Mouse (Mus musculus) bone marrow, adult 2 months (tissue): ENCODE measurements at regions not wholly inside any gene's neighbourhood (a gene's known extent, or its start where the extent isn't known, plus 50 kb on each side); places are given as distances from the start of the nearest gene placed in this dataset.

Experiments used
- H3K27ac ChIP-seq: fragments of 200-500 bp; 2 replicates; pipeline ENCODE4 v1.5.1; 2012; ENCODE audit warnings: low read depth, mild to moderate bottlenecking, control low read depth, inconsistent platforms, low read length; ENCODE audit not compliant: control insufficient read depth, poor library complexity, insufficient read depth
- H3K4me1 ChIP-seq: fragments of 200-500 bp; 2 replicates; pipeline ENCODE4 v1.6.1; 2011; ENCODE audit warnings: low read length; ENCODE audit not compliant: control insufficient read depth, insufficient read depth
- H3K4me3 ChIP-seq: fragments of 200-500 bp; replicated peaks from 2 replicates; pipeline ENCODE3; 2011; ENCODE audit warnings: mild to moderate bottlenecking, low read depth, low read length, control low read depth; ENCODE audit not compliant: control insufficient read depth
- CTCF ChIP-seq: fragments of 200-500 bp; IDR thresholded peaks from 2 replicates; pipeline ENCODE4 v1.5.1; 2011; ENCODE audit warnings: low read length, control low read depth; ENCODE audit not compliant: control insufficient read depth, insufficient read depth
- POLR2A ChIP-seq: fragments of 200-500 bp; IDR thresholded peaks from 2 replicates; pipeline ENCODE4 v1.6.1; 2011; ENCODE audit warnings: low read depth, mild to moderate bottlenecking, control low read depth, low read length, borderline replicate concordance; ENCODE audit not compliant: control insufficient read depth
- WGBS: fragments of 180-500 bp; shearing (Covaris S2); methylation state at CpG from one replicate; pipeline ENCODE4 v1.1.7; 2018; 5-methylcytosine and 5-hydroxymethylcytosine counted together

DNA sequence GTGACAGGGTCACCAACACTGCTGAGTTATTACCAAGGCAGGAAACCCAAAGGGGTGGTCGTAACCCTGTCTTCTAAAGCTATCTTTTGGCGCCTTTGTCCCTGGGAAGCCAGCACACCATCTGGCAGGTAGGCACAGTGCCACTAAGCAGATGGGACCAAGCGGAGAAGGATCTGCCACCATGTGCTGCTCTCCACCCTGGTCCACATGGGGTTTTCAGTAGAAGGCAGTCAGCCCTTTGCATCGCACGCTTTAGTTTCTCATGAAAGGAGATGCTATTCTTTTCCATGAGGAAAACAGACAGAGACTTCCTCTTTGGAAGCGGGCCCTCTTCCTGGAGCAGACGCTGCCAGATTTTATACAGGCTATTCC, 358.3 kb upstream of the Mmadhc start:
- no peak overlapping the region for H3K4me3 ChIP-seq
- TF ChIP-seq POLR2A (no peak), CTCF (no peak)
- 87% methylated on average over 7 of the region's 7 CpGs for WGBS
- no peak overlapping the region for H3K27ac ChIP-seq
- no peaks in the 10 kb centered on the region for H3K4me1 ChIP-seq

DNA sequence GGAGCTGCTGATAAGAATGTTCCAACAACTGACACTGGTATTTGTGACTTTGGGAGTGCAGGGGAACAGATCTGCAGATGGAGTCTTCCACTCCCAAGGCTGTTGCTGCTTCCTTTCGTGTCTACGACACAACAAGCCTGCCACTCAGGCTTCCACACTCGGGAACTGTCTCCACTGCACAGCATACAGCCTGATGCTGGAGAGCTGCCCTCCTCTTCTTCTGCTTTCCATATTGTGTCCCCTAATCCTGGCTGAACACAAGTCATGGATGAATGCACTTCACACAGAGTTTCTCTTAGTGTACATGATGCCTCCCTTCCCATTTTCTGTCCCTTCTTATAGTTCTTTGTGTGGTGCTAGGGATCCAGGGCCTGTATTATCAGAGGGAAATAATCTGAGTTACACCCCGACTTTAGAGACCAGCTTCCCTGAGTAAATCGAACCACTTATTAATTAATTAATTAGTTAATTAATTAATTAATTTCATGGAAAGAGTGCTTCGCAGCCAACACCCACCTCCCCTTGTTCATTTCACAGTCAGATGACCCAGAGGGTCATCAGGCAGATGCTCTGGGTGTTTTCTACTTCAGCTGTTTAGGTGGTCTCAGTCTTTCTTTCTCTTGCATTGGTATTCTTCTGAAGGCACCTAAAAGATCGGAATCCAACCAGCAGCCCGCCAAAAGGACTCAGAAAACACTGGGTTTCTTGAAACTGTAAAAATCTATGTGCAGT, 357.8 kb upstream of the Mmadhc start:
- Histone ChIP-seq H3K4me1 (no peaks in the 10 kb centered on the region), H3K27ac (no peak overlapping the region), H3K4me3 (no peak overlapping the region)
- no peak for TF ChIP-seq POLR2A
- no peak for TF ChIP-seq CTCF
- 75% methylated on average over 8 of the region's 8 CpGs for WGBS

DNA sequence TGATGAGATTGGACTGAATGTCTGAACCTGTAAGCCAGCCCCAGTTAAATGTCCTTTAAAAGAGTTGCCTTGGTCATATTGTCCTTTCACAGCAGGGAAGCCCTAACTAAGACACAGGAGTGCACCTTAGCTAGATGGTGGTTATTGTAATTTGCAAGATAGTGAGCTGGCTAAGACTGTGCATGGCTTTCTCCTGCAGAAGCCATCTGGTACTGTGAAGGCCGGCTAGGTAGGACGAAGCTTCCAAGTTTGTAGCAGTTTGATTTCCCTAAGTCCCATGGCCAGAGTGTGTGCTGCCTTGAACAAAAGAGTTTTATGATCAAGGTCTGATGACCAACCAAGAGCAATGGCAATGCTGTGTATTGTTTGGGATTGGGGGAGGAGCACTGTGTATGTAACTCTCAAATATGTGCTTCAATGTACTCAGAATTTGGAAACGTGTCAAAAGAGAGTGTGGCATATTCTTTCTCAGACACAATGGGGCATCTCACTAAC, 356.6 kb upstream of the Mmadhc start:
- Histone ChIP-seq H3K4me3 (no peak overlapping the region), H3K4me1 (no peaks in the 10 kb centered on the region), H3K27ac (no peak overlapping the region)
- 77% methylated on average over 3 of the region's 3 CpGs for WGBS
- TF ChIP-seq CTCF (no peak), POLR2A (no peak)

DNA sequence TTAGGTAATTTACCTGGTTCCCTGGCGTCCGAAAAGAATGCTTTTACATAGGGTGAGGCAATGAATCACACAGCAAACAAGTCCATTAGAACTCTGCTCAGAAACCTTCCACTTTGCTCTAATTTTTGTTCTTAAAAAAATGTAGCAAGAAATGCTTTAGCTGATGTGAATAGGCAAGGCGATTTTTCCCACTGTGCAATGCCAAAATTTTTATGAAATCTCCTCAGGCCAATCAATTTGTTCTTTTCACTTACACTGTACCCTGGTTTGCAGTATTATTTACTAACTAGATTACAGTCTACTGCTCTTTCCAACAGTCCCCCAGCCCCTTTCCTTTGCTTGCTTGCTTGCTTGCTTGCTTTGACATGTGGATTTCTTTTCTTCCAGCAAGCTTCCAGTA, 353.1 kb upstream of the Mmadhc start:
- H3K27ac ChIP-seq, result no peak overlapping the region
- 73% methylated on average over 3 of the region's 3 CpGs for WGBS
- H3K4me3 ChIP-seq, result no peak overlapping the region
- no peaks in the 10 kb centered on the region for H3K4me1 ChIP-seq
- TF ChIP-seq POLR2A (no peak), CTCF (no peak)

DNA sequence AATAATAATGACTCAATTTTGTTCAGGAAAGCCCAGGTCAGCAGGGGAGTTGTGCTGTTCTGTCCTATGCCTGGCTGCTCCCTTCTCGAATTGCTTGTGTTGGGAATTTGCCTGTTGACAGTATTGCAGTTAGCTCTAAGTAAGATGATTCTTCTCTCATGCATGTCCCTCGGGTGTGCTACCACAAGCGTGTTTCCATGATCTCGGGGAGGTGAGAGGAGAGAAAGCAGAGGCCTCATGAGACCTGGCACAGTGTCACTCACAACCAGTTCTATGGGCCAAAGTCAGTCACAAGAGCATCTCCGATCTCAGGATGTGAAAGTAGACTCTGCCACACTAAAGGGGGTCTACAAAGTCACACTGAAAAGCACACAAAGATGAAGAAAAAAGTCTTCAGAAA, 346.6 kb upstream of the Mmadhc start:
- 77% methylated on average over 5 of the region's 5 CpGs for WGBS

DNA sequence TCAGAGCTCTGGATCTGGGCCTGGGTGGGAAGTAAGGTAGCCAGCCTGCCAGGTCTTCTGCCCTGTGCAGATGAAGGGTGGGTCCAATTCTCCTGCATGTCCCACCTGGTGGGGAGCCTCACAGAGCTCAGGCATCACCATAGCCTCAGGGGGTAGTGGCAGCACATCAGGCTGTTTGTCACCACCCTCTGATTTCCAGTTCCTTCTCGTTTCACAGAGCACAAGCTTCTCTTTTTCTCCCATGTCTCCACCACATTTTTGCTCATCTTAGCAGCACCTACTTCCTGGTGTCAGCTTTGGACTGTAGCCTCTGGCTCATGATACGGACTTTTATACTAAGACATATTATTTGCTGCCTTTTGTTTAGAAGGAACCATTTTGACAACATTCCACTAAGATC, 345.6 kb upstream of the Mmadhc start:
- 20% methylated on average over 2 of the region's 2 CpGs for WGBS
- TF ChIP-seq POLR2A, result no peak
- no peak for TF ChIP-seq CTCF
- Histone ChIP-seq H3K4me1 (no peaks in the 10 kb centered on the region), H3K4me3 (no peak overlapping the region), H3K27ac (no peak overlapping the region)

More for the DNA sequence above, 346.6 kb upstream of the Mmadhc start:
- TF ChIP-seq CTCF, result no peak
- no peak for TF ChIP-seq POLR2A
- no peaks in the 10 kb centered on the region for H3K4me1 ChIP-seq
- no peak overlapping the region for H3K4me3 ChIP-seq
- no peak overlapping the region for H3K27ac ChIP-seq

DNA sequence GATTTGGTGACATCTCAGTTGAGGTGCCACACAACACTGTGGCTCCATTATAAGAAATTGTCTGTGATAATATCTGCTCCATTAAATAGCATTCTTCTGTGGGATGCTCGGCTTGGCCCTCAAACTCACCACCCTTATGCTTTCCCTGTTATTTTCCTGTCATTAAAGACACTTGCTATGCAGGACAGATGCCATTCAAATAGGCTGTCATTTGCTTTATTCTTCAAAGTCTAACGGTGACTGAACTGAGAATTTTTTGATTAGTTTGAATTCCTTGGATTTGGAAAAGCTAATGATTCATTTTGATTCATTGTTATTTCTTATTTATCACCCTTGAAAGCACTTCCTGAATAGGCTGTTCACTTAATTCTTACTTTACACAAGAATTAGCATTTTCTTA, 339.3 kb upstream of the Mmadhc start:
- 79% methylated on average over 2 of the region's 2 CpGs for WGBS
- TF ChIP-seq CTCF (no peak), POLR2A (no peak)
- H3K4me1 ChIP-seq, result no peaks in the 10 kb centered on the region
- H3K27ac ChIP-seq, result no peak overlapping the region
- no peak overlapping the region for H3K4me3 ChIP-seq

DNA sequence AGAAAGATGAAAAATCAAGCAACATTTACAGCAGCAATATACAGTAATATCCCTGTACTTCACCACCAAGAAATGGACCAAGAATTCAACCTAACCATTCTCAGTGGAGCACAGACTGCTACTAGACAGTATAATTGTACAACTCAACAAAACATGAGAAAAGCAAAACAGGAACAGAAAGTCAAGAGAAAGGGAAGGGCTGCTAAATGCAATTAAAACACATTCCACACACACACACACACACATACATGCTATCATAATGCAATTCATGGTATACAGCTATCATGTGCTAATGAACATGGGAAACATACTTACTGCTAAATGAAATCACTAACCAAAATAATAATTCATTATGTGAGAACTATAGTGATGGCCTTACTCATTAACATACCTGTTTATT, 335.2 kb upstream of the Mmadhc start:
- Histone ChIP-seq H3K4me3 (no peak overlapping the region), H3K27ac (no peak overlapping the region), H3K4me1 (no peaks in the 10 kb centered on the region)
- TF ChIP-seq POLR2A (no peak), CTCF (no peak)

DNA sequence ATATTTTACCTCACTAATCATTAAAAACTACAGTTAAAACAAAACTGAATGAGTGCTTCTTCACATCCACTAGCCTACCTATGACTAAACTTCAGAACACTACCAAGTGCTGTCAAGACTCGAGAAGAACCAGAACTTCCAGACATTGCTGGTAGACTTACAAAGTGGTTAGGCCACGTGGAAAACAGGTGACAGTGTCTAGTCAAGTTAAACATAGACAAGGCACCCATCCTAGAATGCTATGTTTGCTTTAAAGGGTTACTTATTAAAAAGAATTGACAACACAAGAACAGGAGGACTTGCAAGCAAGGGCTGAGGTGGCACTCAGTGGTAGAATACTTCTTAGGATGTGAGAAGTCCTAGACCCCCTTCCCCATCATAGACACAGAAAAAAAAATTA, 330.9 kb upstream of the Mmadhc start:
- TF ChIP-seq CTCF, result no peak
- TF ChIP-seq POLR2A, result no peak
- H3K27ac ChIP-seq, result no peak overlapping the region
- no peak overlapping the region for H3K4me3 ChIP-seq
- 69% methylated on average over 2 of the region's 2 CpGs for WGBS
- no peaks in the 10 kb centered on the region for H3K4me1 ChIP-seq
